Mouse (Mus musculus): ENCODE data around the gene H2-D1. TPM values are rescaled to one million over a fixed set of nuclear protein-coding genes. Genes with fewer than 3 reads are reported as not detected.

Gene H2-D1
- polyA plus RNA-seq, 2 experiments: 37.1 to 57.2 TPM

GRCm38 (mm10) chr17:35234903-35235302 lies 27.6 kb upstream of the H2-D1 start:
- H3K36me3 ChIP-seq (replicated peaks; ENCODE audit: control insufficient read depth, insufficient read depth, low read depth): peaks cover 7% of the 10 kb centered on the region
- H3K9ac ChIP-seq (replicated peaks): peak overlapping the region; percentile 76
- DNase-seq (ENCODE audit: low read depth in 3 of 3, low spot score in 3 of 3): no peak
- 3% methylated on average over 31 of the region's 31 CpGs for WGBS (ENCODE audit: insufficient replicate concordance)
- ATAC-seq (ENCODE audit: insufficient read depth): peak; percentile 3; the same call in 1 of the 2 replicates
- H3K4me2 ChIP-seq (ENCODE audit: low read depth): peak overlapping the region; percentile 86
- H3K4me3 ChIP-seq (ENCODE audit: insufficient read depth in 1 of 2, low read depth in 2 of 2, low read length in 2 of 2): peak overlapping the region; percentile 69
- H3K4me1 ChIP-seq (replicated peaks; ENCODE audit: control insufficient read depth in 2 of 2, insufficient read depth in 2 of 2, low read length in 1 of 2): peaks cover 0 to 5% of the 10 kb centered on the region in 2 experiments; a peak in 1 of 4 replicates
- H3K27ac ChIP-seq: peak overlapping the region; percentile 86
- TF ChIP-seq EP300 (IDR thresholded peaks at IDR 0.05; ENCODE audit: low read depth): no peak
- TF ChIP-seq CTCF (IDR thresholded peaks at IDR 0.05; ENCODE audit: low read depth): no peak
- no peaks in the 10 kb centered on the region for H3K27me3 ChIP-seq (ENCODE audit: control insufficient read depth, insufficient read depth, low read length)
- H3K9me3 ChIP-seq (ENCODE audit: control insufficient read depth, low read length): no peaks in the 10 kb centered on the region

- H3K9me3 ChIP-seq (ENCODE audit: control insufficient read depth, low read length): no peaks in the 10 kb centered on the region
- TF ChIP-seq EP300 (IDR thresholded peaks at IDR 0.05; ENCODE audit: low read depth) (peak; percentile 30; the same call in 1 of the 2 replicates), CTCF (IDR thresholded peaks at IDR 0.05; ENCODE audit: low read depth) (no peak)
- under 1% methylated on average over 35 of the region's 35 CpGs for WGBS (ENCODE audit: insufficient replicate concordance)
- H3K9ac ChIP-seq (replicated peaks): peak within 1 kb of the TSS; percentile 76
- peak; percentile 80 for ATAC-seq (ENCODE audit: insufficient read depth)
- peak; percentile 82 to 87 (median 85) for DNase-seq (ENCODE audit: low read depth in 3 of 3, low spot score in 3 of 3)
- H3K4me2 ChIP-seq (ENCODE audit: low read depth): peak within 1 kb of the TSS; percentile 86
- no peaks in the 10 kb centered on the region for H3K27me3 ChIP-seq (ENCODE audit: control insufficient read depth, insufficient read depth, low read length)
- H3K4me1 ChIP-seq (replicated peaks; ENCODE audit: control insufficient read depth in 2 of 2, insufficient read depth in 2 of 2, low read length in 1 of 2): peaks cover 6 to 13% of the 10 kb centered on the region in 2 experiments
- peak within 1 kb of the TSS; percentile 69 for H3K4me3 ChIP-seq (ENCODE audit: insufficient read depth in 1 of 2, low read depth in 2 of 2, low read length in 2 of 2)
- H3K27ac ChIP-seq: peak within 1 kb of the TSS; percentile 86
- peaks cover 7% of the 10 kb centered on the region for H3K36me3 ChIP-seq (replicated peaks; ENCODE audit: control insufficient read depth, insufficient read depth, low read depth)
Observed at GRCm38 (mm10) chr17:35235614-35236389, 26.7 kb upstream of the H2-D1 start, which contains the start of gene Nfkbil1. Nfkbil1 (minus strand) TSS chr17:35235792.

- ATAC-seq (ENCODE audit: insufficient read depth): peak; percentile 70
- Histone ChIP-seq H3K4me1 (replicated peaks; ENCODE audit: control insufficient read depth in 2 of 2, insufficient read depth in 2 of 2, low read length in 1 of 2) (peaks cover 7 to 16% of the 10 kb centered on the region in 2 experiments), H3K27ac (peak overlapping the region; percentile 86), H3K4me2 (ENCODE audit: low read depth) (peak overlapping the region; percentile 86), H3K36me3 (replicated peaks; ENCODE audit: control insufficient read depth, insufficient read depth, low read depth) (peaks cover 2% of the 10 kb centered on the region), H3K27me3 (ENCODE audit: control insufficient read depth, insufficient read depth, low read length) (no peaks in the 10 kb centered on the region), H3K9me3 (ENCODE audit: control insufficient read depth, low read length) (no peaks in the 10 kb centered on the region), H3K4me3 (ENCODE audit: insufficient read depth in 1 of 2, low read depth in 2 of 2, low read length in 2 of 2) (peak overlapping the region; percentile 69), H3K9ac (replicated peaks) (peak overlapping the region; percentile 76)
- peak; percentile 75 to 82 (median 76) for DNase-seq (ENCODE audit: low read depth in 3 of 3, low spot score in 3 of 3)
- 2% methylated on average over 18 of the region's 18 CpGs for WGBS (ENCODE audit: insufficient replicate concordance)
- TF ChIP-seq CTCF (IDR thresholded peaks at IDR 0.05; ENCODE audit: low read depth) (peak; percentile 100), EP300 (IDR thresholded peaks at IDR 0.05; ENCODE audit: low read depth) (no peak)
Observed at GRCm38 (mm10) chr17:35236390-35236746, 26.2 kb upstream of the H2-D1 start.

- no peak overlapping the region for H3K4me2 ChIP-seq (ENCODE audit: low read depth)
- WGBS (ENCODE audit: insufficient replicate concordance): 80% methylated on average over 9 of the region's 9 CpGs
- H3K4me1 ChIP-seq (replicated peaks; ENCODE audit: control insufficient read depth in 2 of 2, insufficient read depth in 2 of 2, low read length in 1 of 2): peaks cover 7 to 16% of the 10 kb centered on the region in 2 experiments
Observed at GRCm38 (mm10) chr17:35236996-35237395, 25.5 kb upstream of the H2-D1 start.

GRCm38 (mm10) chr17:35237504-35237903 lies 25.0 kb upstream of the H2-D1 start:
- Histone ChIP-seq H3K4me1 (replicated peaks; ENCODE audit: control insufficient read depth in 2 of 2, insufficient read depth in 2 of 2, low read length in 1 of 2) (peaks cover 7 to 16% of the 10 kb centered on the region in 2 experiments), H3K27me3 (ENCODE audit: control insufficient read depth, insufficient read depth, low read length) (no peaks in the 10 kb centered on the region), H3K4me2 (ENCODE audit: low read depth) (no peak overlapping the region), H3K4me3 (ENCODE audit: insufficient read depth in 1 of 2, low read depth in 2 of 2, low read length in 2 of 2) (no peak overlapping the region), H3K9ac (replicated peaks) (no peak overlapping the region), H3K9me3 (ENCODE audit: control insufficient read depth, low read length) (no peaks in the 10 kb centered on the region), H3K27ac (no peak overlapping the region), H3K36me3 (replicated peaks; ENCODE audit: control insufficient read depth, insufficient read depth, low read depth) (peaks cover 2% of the 10 kb centered on the region)
- DNase-seq (ENCODE audit: low read depth in 3 of 3, low spot score in 3 of 3) (no peak), ATAC-seq (ENCODE audit: insufficient read depth) (no peak)
- TF ChIP-seq EP300 (IDR thresholded peaks at IDR 0.05; ENCODE audit: low read depth) (no peak), CTCF (IDR thresholded peaks at IDR 0.05; ENCODE audit: low read depth) (no peak)
- 85% methylated on average over 12 of the region's 12 CpGs for WGBS (ENCODE audit: insufficient replicate concordance)

More at GRCm38 (mm10) chr17:35236996-35237395, 25.5 kb upstream of the H2-D1 start:
- no peak for TF ChIP-seq EP300 (IDR thresholded peaks at IDR 0.05; ENCODE audit: low read depth)
- ATAC-seq (ENCODE audit: insufficient read depth): no peak
- Histone ChIP-seq H3K27me3 (ENCODE audit: control insufficient read depth, insufficient read depth, low read length) (no peaks in the 10 kb centered on the region), H3K9me3 (ENCODE audit: control insufficient read depth, low read length) (no peaks in the 10 kb centered on the region), H3K36me3 (replicated peaks; ENCODE audit: control insufficient read depth, insufficient read depth, low read depth) (peaks cover 2% of the 10 kb centered on the region), H3K27ac (no peak overlapping the region), H3K4me3 (ENCODE audit: insufficient read depth in 1 of 2, low read depth in 2 of 2, low read length in 2 of 2) (no peak overlapping the region), H3K9ac (replicated peaks) (no peak overlapping the region)
- no peak for DNase-seq (ENCODE audit: low read depth in 3 of 3, low spot score in 3 of 3)
